Mouse (Mus musculus) hindlimb bud, embryonic 11.5 days (tissue): ENCODE results near the gene 4931408C20Rik.

ENCODE experiments used
- DNase-seq: peaks from one replicate; pipeline ENCODE4 v3.0.0-alpha.2; 2012; ENCODE audit warnings: low read depth, low spot score; ENCODE audit errors: extremely low spot score

4931408C20Rik gene

DNA sequence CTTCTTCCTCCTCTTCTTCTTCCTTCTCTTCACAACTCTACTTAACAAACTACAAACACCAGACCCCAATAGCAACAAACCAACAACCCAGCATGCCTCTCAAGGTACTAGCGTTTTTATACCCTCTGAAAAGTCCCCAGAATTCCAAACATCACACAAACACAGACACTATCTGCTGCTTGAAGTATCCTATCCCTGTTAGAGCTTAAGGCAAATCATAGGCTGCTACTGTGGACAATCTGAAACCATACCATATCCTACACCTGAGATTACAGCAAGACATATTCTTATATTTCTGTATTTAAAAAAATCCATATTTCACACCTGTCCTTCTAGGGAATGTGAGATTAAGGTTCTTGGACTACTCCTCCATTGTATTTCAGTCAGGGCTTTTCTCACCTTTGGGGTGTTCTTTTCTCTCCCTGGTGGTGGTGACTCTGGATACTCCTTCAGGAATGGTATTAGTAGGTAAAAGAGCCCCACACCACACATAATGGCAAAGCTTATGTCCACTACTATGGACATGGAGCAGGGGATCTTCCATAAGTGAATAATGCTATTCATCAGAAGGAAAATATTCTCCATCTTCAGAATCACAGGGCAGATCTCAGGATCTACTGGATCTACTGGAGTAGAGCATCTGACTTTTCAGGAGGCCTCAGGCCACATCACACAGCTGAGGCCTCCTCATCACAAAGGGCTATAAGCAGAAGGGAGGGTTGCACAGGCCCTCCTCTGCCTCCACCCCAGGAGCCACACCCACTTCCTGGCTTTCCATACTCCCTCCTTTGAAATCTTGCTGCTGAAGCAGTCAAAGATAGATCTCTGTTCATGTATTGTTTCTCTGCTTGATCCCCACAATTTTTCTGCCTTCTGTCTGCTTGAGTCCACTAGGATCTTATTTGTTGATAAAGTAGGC, at the start of gene 4931408C20Rik:
Gene 4931408C20Rik (minus strand): TSS at position 619 of the 919 bp plus-strand sequence.
- peak; percentile 22 for DNase-seq

DNA sequence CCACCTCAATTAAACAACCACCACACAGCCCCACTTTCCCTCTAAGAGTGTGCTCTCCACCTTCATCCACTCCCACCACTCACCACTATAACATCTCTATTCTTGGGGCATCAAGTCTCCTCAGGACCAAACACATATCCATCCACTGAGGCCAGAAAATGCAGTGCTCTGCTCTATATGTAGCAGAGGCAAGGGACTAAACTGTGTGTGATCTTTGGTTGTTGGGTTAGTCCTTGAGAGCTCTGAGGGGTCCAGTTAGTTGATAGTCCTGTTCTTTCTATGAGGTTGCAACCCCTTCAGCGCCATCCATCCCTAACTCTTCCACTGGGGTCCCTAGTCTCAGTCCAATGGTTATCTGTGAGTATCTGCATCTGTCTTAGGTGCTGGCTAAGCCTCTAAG, 666 bp upstream of the 4931408C20Rik start:
- no peak for DNase-seq

DNA sequence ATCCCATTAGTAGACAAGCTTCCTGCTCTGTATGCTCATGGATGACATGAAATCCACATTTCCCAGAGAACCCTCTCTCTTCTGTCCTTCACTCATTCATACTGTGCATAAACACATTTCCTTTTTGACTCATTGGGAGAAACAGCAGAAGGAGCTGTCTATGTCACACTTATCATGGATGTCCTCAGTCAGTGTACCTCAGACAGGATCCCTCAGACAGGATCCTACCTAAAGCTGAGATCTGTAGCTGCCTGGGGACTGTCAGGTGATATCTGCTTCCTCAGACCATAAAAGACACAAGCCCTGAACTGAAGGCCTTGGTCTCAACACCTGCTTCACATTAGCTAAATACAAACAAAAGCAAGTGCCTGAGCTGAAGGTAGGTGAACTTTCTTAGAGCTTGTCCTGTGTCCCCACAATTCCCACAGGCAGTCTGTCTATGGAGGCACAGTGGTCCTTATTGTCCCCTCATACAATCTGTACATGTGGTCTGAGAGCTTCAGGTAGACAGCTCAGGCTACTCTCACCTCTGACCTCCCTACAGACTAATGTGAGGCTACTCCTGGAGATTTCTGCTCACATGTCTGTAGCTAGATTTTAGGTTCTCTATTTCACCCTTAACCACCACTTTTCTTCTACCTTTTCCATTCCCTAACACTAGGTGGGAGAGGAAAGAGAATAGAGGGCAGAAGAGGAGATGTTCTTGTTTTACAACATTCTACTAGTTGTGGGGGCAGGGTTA, 1.1 kb downstream of the 4931408C20Rik start:
- no peak for DNase-seq

DNA sequence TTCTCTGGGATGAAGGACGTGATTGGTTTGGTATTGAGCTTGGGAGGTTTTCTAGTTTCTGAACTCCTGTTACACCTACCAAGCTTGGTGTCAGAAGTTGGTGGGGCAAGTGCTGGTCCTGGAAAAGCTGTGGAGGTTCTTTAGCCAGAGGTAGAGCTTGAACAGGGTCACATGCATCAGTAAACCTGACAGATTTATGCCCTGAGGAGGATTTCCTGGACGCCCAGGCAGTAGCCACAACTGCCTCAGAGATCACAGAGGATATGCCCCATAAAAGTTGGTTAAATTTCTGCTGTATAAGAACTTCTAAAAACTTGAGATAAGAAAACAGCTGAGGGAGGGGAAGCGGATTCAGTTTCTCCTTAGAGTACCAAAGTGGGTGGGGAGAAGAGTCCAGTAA, 1.9 kb downstream of the 4931408C20Rik start:
- no peak for DNase-seq

DNA sequence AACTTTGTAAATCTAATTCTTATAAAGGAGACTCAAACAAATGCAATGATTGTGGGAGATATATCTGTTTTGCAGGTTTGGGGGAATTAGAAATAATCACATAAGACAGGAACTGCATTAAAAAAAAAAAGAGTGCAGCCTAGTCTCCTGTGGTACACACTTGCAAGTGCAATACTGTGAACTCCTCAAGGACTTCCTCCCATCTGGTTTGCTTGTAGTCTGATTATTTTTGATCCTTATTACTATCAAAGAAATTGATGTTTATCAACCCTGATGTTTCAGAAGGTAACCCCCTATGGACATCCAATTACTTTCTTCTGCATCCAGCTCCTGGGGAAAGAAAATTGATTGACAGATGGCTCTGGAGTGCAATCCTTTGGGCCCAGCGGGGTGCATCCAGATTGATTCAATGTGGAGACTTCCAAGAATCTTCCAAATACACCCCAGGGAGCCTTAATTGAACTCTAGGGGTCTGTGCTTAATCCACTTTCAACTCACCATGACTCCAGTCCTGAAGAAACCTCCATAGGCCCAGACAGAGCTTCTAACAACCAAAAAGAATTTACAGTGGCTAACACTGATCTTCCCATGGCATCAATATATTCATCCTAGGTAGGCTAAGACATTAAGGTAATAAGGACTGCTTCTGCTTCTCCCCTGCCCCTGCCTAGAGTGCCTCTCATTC, 37.4 kb downstream of the 4931408C20Rik start:
- DNase-seq = no peak

DNA sequence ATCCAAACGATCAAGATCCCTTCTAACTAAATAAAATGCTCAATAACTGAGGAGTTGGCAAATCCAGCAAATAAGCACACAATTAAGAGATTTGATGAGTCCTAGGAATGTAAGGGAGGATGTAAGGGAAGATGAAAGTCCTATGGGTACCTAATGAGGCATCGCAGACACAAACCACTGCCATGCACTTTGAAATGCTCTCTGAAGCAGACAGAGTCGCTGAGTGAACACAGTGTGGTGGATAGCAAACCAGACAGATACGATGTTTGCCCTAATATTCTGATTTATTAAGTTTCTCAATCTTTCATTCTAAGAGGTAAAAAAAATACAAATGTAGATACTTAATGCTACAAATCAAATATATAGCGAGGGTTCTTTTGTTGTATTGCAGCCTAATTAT, 51.2 kb downstream of the 4931408C20Rik start:
- no peak for DNase-seq
